Mouse (Mus musculus): ENCODE measurements around the gene Pex7.
A peak's percentile ranks its signal among the peaks of the same experiment; 100 is the strongest.

Pex7 gene

GRCm38 (mm10) chr10:19907246-19907804 is at the start of gene Pex7:
TSS of gene Pex7 (minus strand) at chr10:19907689.
- DNase-seq (ENCODE audit: low spot score in 2 of 2): peak; percentile 90

- no peak for DNase-seq (ENCODE audit: low spot score in 2 of 2)
These were observed 49.3 kb upstream of the Pex7 start for GRCm38 (mm10) chr10:19956745-19957144.

GRCm38 (mm10) chr10:19955817-19956216 is 48.3 kb upstream of the Pex7 start:
- no peak for DNase-seq (ENCODE audit: low spot score in 2 of 2)

- no peak for DNase-seq (ENCODE audit: low spot score in 2 of 2)
These were observed 47.1 kb upstream of the Pex7 start for GRCm38 (mm10) chr10:19954572-19954971.

GRCm38 (mm10) chr10:19953032-19953761 is 45.7 kb upstream of the Pex7 start:
- DNase-seq (ENCODE audit: low spot score in 2 of 2): peak in 1 of 2 experiments; percentile 35

- DNase-seq (ENCODE audit: low spot score in 2 of 2): no peak
These were observed 41.6 kb upstream of the Pex7 start for GRCm38 (mm10) chr10:19949106-19949505.

- no peak for DNase-seq (ENCODE audit: low spot score in 2 of 2)
These were observed 40.9 kb upstream of the Pex7 start for GRCm38 (mm10) chr10:19948381-19948780.

GRCm38 (mm10) chr10:19947901-19948300 is 40.4 kb upstream of the Pex7 start:
- no peak for DNase-seq (ENCODE audit: low spot score in 2 of 2)

- no peak for DNase-seq (ENCODE audit: low spot score in 2 of 2)
These were observed 40.0 kb upstream of the Pex7 start for GRCm38 (mm10) chr10:19947441-19947840.

GRCm38 (mm10) chr10:19946644-19947043 is 39.2 kb upstream of the Pex7 start:
- no peak for DNase-seq (ENCODE audit: low spot score in 2 of 2)

GRCm38 (mm10) chr10:19945651-19946050 is 38.2 kb upstream of the Pex7 start:
- DNase-seq (ENCODE audit: low spot score in 2 of 2): no peak

- DNase-seq (ENCODE audit: low spot score in 2 of 2): no peak
These were observed 35.1 kb upstream of the Pex7 start for GRCm38 (mm10) chr10:19942621-19943020.

GRCm38 (mm10) chr10:19941914-19942313 is 34.4 kb upstream of the Pex7 start:
- DNase-seq (ENCODE audit: low spot score in 2 of 2): no peak

- DNase-seq (ENCODE audit: low spot score in 2 of 2): peak in 1 of 2 experiments; percentile 34
These were observed 33.6 kb upstream of the Pex7 start for GRCm38 (mm10) chr10:19941063-19941462.

- DNase-seq (ENCODE audit: low spot score in 2 of 2): no peak
These were observed 33.1 kb upstream of the Pex7 start for GRCm38 (mm10) chr10:19940626-19941025.

GRCm38 (mm10) chr10:19940127-19940526 is 32.6 kb upstream of the Pex7 start:
- no peak for DNase-seq (ENCODE audit: low spot score in 2 of 2)

- peak in 1 of 2 experiments; percentile 42 for DNase-seq (ENCODE audit: low spot score in 2 of 2)
These were observed 31.8 kb upstream of the Pex7 start for GRCm38 (mm10) chr10:19939282-19939705.

GRCm38 (mm10) chr10:19938738-19939137 is 31.2 kb upstream of the Pex7 start:
- DNase-seq (ENCODE audit: low spot score in 2 of 2): no peak

- no peak for DNase-seq (ENCODE audit: low spot score in 2 of 2)
These were observed 29.6 kb upstream of the Pex7 start for GRCm38 (mm10) chr10:19936961-19937708.

GRCm38 (mm10) chr10:19935821-19936367 is 28.4 kb upstream of the Pex7 start:
- no peak for DNase-seq (ENCODE audit: low spot score in 2 of 2)

GRCm38 (mm10) chr10:19935295-19935623 is 27.8 kb upstream of the Pex7 start:
- DNase-seq (ENCODE audit: low spot score in 2 of 2): no peak

All from spleen, postnatal 10 days (tissue).